Mouse (Mus musculus): ENCODE results near the gene Gm10322.

DNA sequence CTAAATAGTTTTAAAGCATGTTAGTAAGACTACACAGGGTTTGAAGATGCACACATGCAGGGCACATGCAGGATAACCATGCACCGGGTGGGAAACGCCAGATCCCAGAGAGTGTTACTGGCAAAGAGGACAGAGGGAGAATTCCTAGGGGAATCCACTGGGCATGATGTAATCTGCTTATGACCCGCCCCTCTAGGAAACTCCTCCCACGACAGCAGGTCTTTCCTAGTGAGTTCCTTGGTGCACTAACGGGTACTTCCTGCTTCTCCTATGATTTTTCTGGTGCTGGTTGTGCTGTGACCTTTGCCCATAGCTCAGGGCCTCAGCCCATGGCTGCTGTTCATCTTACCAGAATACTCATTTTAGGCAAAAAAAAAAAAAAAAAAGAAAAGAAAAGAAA lies 12.0 kb upstream of the Gm10322 start:
- no peak for TF ChIP-seq CTCF (IDR thresholded peaks at IDR 0.05)
- TF ChIP-seq POLR2A (IDR thresholded peaks at IDR 0.05; ENCODE audit: insufficient read depth, low read depth, low read length): no peak
